Mouse (Mus musculus) olfactory bulb, adult 2 months (tissue): ENCODE results near the gene Tigd3.

Experiments
- CTCF ChIP-seq: fragments of 200-500 bp; IDR thresholded peaks from 2 replicates; pipeline ENCODE4 v1.5.1; 2012; ENCODE audit warnings: low read depth, mild to moderate bottlenecking, low read length, moderate library complexity; ENCODE audit not compliant: insufficient read depth
- POLR2A ChIP-seq: fragments of 200-500 bp; IDR thresholded peaks from 2 replicates; pipeline ENCODE4 v1.6.1; 2012; ENCODE audit warnings: mild to moderate bottlenecking, low read depth, low read length, moderate library complexity; ENCODE audit not compliant: insufficient read depth

DNA sequence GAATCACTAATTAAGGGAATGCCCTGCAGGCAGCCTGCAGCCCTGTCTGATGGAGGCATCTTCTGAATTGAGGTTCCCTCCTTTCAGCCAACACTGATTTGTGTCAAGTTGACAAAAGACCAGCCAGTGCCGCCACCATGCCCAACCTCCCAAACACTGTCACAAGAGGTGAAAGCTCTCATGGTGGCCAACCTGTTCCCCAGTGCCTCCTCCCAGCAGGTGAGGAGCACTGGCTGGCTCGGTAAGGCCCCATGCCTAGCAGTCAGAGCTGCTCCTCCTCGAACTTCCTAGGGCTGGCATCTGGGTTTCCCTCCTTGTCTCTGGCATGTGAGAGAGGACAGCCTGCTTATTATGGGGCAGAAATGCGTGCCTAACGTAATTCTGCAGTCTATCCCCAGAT, 45.8 kb upstream of the Tigd3 start:
- no peak for TF ChIP-seq CTCF
- no peak for TF ChIP-seq POLR2A
